Mouse (Mus musculus): ENCODE data around the gene Etl4. TPM values are rescaled to one million over a fixed set of nuclear protein-coding genes. Genes with fewer than 3 reads are reported as not detected.

Etl4 gene
- polyA plus RNA-seq, 1 experiment from 2014 or later = 16.1 TPM

DNA sequence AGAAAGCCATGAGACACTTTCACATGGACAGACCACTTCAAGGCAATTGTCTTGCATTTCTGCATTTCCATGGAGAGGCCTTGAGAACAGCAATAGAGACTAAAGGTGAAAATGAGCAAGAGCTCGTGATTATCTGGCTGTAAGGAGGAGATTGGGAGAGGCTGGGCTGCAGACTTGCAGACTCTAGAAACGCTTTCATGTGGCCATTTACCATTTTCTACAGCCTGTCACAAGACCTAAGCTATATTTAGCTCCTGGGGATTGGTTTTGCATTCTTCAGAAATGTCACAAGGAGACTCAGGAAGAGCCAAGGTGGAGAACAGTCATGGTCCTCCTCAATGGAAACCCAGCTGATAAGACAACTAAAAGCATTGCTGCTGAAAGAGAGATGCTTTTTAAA is 801.4 kb downstream of the Etl4 start:
- TF ChIP-seq CTCF (IDR thresholded peaks at IDR 0.05; ENCODE audit: low read depth) = no peak
- peak; percentile 82 for ATAC-seq
- Histone ChIP-seq H3K27ac (ENCODE audit: low read depth, low read length) (peak overlapping the region; percentile 60; the same call in 1 of the 2 replicates), H3K9me3 (ENCODE audit: control insufficient read depth) (no peaks in the 10 kb centered on the region), H3K27me3 (replicated peaks; ENCODE audit: control insufficient read depth, insufficient read depth, low read length) (no peaks in the 10 kb centered on the region), H3K9ac (ENCODE audit: low read depth, low read length) (no peak overlapping the region), H3K36me3 (ENCODE audit: control insufficient read depth, insufficient read depth) (peaks cover 6% of the 10 kb centered on the region; the same call in 1 of the 2 replicates), H3K4me1 (replicated peaks; ENCODE audit: control insufficient read depth, insufficient read depth, low read length) (no peaks in the 10 kb centered on the region; the same call in 1 of the 2 replicates), H3K4me2 (replicated peaks; ENCODE audit: low read depth) (no peak overlapping the region), H3K4me3 (ENCODE audit: low read depth, low read length) (no peak overlapping the region)
- 16% methylated on average over 2 of the region's 2 CpGs for whole genome bisulfite sequencing

DNA sequence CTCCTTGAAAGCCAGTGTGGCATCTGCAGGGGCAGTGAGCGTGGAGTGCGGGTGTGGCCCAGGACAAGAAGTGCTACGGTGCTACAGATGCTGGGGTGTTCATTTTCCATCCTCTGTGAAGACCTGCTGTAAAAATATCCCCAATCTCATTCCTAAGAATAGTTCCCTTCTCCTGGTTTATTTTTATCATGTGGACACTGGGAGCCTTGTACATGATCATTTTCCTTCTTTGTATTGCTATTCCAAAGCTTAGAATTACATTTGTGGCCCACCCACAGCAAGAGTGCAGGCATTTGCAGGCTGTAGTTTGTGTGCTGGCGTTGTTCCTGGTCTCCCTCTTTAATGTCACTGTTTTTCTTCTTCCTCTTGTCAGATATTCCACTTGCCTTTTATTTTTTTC is 809.5 kb downstream of the Etl4 start:
- Histone ChIP-seq H3K4me2 (replicated peaks; ENCODE audit: low read depth) (no peak overlapping the region), H3K4me3 (ENCODE audit: low read depth, low read length) (no peak overlapping the region), H3K27me3 (replicated peaks; ENCODE audit: control insufficient read depth, insufficient read depth, low read length) (no peaks in the 10 kb centered on the region), H3K36me3 (ENCODE audit: control insufficient read depth, insufficient read depth) (peaks cover 2% of the 10 kb centered on the region; the same call in 1 of the 2 replicates), H3K27ac (ENCODE audit: low read depth, low read length) (no peak overlapping the region), H3K9ac (ENCODE audit: low read depth, low read length) (no peak overlapping the region), H3K9me3 (ENCODE audit: control insufficient read depth) (no peaks in the 10 kb centered on the region), H3K4me1 (replicated peaks; ENCODE audit: control insufficient read depth, insufficient read depth, low read length) (0 out of 2 replicates have a peak, but pooled peaks cover 2% of the 10 kb centered on the region)
- TF ChIP-seq CTCF (IDR thresholded peaks at IDR 0.05; ENCODE audit: low read depth) = no peak
- 73% methylated on average over 4 of the region's 4 CpGs for WGBS
- ATAC-seq = no peak

DNA sequence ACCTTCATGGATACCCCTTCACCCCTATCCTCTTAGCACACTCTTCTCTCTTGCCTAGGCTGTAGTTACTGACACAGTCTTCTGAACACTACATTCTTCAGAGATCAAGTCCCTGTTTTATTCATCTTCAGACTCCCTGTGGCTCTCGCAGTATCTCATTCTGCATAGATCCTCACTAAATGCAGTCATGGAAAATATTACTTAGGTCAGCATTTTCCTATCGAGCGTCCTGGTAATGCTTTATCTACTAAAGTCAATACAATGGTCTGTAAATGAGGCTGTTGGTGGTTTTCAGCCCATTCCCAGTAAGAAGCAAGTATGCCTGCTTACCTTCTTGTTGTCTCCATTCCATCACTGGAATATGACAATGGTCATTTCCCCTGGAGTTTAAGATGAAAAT is 811.5 kb downstream of the Etl4 start:
- Histone ChIP-seq H3K4me2 (replicated peaks; ENCODE audit: low read depth) (no peak overlapping the region), H3K4me3 (ENCODE audit: low read depth, low read length) (no peak overlapping the region), H3K27me3 (replicated peaks; ENCODE audit: control insufficient read depth, insufficient read depth, low read length) (no peaks in the 10 kb centered on the region), H3K9ac (ENCODE audit: low read depth, low read length) (no peak overlapping the region), H3K9me3 (ENCODE audit: control insufficient read depth) (no peaks in the 10 kb centered on the region), H3K4me1 (replicated peaks; ENCODE audit: control insufficient read depth, insufficient read depth, low read length) (peaks cover 4% of the 10 kb centered on the region; the same call in 1 of the 2 replicates), H3K36me3 (ENCODE audit: control insufficient read depth, insufficient read depth) (peaks cover 2% of the 10 kb centered on the region; the same call in 1 of the 2 replicates), H3K27ac (ENCODE audit: low read depth, low read length) (no peak overlapping the region)
- 58% methylated on average over 3 of the region's 3 CpGs for WGBS
- TF ChIP-seq CTCF (IDR thresholded peaks at IDR 0.05; ENCODE audit: low read depth) = no peak
- no peak for ATAC-seq

DNA sequence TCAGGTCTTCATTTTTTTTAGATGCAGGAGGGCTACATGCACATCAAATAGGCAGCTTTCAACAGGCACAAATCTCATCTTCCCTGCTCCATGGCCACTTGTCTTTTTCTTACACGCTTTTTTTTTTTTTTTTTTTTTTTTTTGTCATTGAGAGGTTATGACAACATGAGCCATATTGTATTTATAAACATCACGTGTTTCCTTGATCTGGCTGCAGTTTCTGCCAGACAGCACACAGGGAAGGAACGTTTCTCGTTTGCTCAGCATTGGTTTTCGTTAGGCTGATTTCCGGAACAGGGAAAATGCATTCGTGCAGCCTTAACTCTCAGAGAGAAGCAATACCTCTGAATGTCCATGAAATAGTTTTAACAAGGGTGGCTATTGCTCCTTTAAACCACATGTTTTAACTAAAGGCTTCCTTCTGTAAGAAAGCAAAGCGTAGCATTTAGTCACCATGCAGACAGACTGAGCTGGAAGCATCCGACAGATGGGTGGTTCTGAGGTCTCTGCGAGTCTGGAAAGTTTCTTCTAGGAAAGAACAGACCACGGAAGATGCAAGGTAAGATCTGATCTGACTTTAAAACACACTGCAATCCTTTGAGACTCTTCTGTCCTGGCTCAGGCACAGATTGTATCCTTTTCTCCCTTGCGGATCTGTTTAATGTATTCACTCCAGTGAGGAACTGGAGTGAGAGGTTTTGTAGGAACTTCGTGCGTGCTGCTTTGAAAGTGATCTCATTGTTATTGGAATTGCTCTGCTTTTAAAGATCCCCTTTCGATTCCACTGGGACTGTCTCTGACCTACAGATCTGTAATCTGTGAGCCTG is 812.8 kb downstream of the Etl4 start:
- H3K9ac ChIP-seq (ENCODE audit: low read depth, low read length) = peak overlapping the region; percentile 31
- ATAC-seq = no peak

DNA sequence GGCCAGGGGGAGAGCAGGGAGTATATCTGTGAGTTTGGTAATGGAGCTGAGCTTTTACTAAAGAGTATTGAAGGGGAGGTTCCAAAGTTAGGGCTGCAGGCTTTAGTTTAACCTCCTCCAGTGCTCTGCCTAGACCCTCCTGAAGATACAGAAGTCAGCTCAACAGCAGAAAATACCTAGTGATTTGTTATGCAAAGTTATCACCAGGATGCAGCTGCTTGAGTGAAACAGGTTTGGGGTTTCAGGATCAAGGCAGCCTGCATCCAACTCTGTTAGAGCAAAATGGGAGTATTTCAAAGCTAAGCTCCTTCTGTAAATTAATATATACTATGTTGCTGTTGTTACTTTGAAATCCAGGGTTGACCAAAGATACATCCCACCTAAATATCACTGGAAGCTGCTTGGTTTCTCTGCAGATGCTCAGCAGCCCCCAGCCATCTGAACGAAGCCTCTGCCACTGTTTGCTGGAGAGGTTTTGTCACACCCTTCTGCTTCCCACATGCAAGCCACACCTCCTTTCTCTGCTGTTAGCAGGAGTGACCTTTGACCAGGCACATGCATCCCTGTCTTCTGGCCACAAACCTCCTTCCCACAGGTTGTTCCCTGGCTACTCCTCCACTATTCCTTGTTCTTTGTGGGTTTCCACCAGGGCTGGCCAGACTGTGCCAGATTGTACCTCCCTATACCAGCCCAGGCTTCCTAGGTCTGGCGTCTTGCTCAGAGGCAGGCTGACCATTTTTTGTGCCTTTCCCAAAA is 814.6 kb downstream of the Etl4 start:
- Histone ChIP-seq H3K4me3 (ENCODE audit: low read depth, low read length) (no peak overlapping the region), H3K9me3 (ENCODE audit: control insufficient read depth) (no peaks in the 10 kb centered on the region), H3K27me3 (replicated peaks; ENCODE audit: control insufficient read depth, insufficient read depth, low read length) (no peaks in the 10 kb centered on the region), H3K9ac (ENCODE audit: low read depth, low read length) (no peak overlapping the region), H3K27ac (ENCODE audit: low read depth, low read length) (0 out of 2 replicates have a peak overlapping the region, but pooled peaks have one; percentile 29), H3K36me3 (ENCODE audit: control insufficient read depth, insufficient read depth) (peaks cover 2% of the 10 kb centered on the region; the same call in 1 of the 2 replicates), H3K4me1 (replicated peaks; ENCODE audit: control insufficient read depth, insufficient read depth, low read length) (peaks cover 4% of the 10 kb centered on the region; the same call in 1 of the 2 replicates), H3K4me2 (replicated peaks; ENCODE audit: low read depth) (peak overlapping the region; percentile 60)
- peak; percentile 77 for ATAC-seq
- WGBS = 21% methylated on average over 2 of the region's 2 CpGs
- no peak for TF ChIP-seq CTCF (IDR thresholded peaks at IDR 0.05; ENCODE audit: low read depth)

More for the DNA sequence above, 812.8 kb downstream of the Etl4 start:
- peak overlapping the region; percentile 60 for H3K4me2 ChIP-seq (replicated peaks; ENCODE audit: low read depth)
- H3K27ac ChIP-seq (ENCODE audit: low read depth, low read length) = peak overlapping the region; percentile 69
- 17% methylated on average over 15 of the region's 15 CpGs for WGBS
- TF ChIP-seq CTCF (IDR thresholded peaks at IDR 0.05; ENCODE audit: low read depth) = no peak
- peaks cover 4% of the 10 kb centered on the region; the same call in 1 of the 2 replicates for H3K4me1 ChIP-seq (replicated peaks; ENCODE audit: control insufficient read depth, insufficient read depth, low read length)
- H3K27me3 ChIP-seq (replicated peaks; ENCODE audit: control insufficient read depth, insufficient read depth, low read length) = no peaks in the 10 kb centered on the region
- no peaks in the 10 kb centered on the region for H3K9me3 ChIP-seq (ENCODE audit: control insufficient read depth)
- peaks cover 2% of the 10 kb centered on the region; the same call in 1 of the 2 replicates for H3K36me3 ChIP-seq (ENCODE audit: control insufficient read depth, insufficient read depth)
- H3K4me3 ChIP-seq (ENCODE audit: low read depth, low read length) = peak overlapping the region; percentile 34

DNA sequence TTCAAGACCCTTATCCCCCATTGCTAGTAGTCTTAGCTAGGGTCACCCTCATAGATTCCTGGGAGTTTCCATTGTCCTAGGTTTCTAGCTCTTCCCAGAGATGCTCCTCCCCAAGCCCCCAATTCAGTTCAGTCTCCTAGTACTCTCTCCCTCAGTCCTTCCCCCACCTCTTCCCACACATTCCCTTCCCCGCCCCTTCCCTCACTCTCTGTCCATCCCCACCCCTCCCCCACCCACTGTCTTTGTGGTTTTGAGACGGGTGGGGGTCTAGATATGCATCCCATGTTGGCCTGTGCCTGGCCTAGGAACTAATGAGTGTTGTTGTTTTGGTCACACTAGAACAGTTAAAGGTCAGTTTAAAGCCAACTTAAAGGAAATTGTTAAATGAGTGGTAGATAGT is 817.4 kb downstream of the Etl4 start:
- Histone ChIP-seq H3K27me3 (replicated peaks; ENCODE audit: control insufficient read depth, insufficient read depth, low read length) (no peaks in the 10 kb centered on the region), H3K4me2 (replicated peaks; ENCODE audit: low read depth) (no peak overlapping the region), H3K9ac (ENCODE audit: low read depth, low read length) (no peak overlapping the region), H3K9me3 (ENCODE audit: control insufficient read depth) (no peaks in the 10 kb centered on the region), H3K36me3 (ENCODE audit: control insufficient read depth, insufficient read depth) (no peaks in the 10 kb centered on the region), H3K4me3 (ENCODE audit: low read depth, low read length) (no peak overlapping the region), H3K4me1 (replicated peaks; ENCODE audit: control insufficient read depth, insufficient read depth, low read length) (peaks cover 4% of the 10 kb centered on the region; the same call in 1 of the 2 replicates), H3K27ac (ENCODE audit: low read depth, low read length) (peak overlapping the region; percentile 47; the same call in 1 of the 2 replicates)
- no peak for TF ChIP-seq CTCF (IDR thresholded peaks at IDR 0.05; ENCODE audit: low read depth)
- ATAC-seq = no peak
- WGBS = 88% methylated on average over 2 of the region's 2 CpGs
